Mouse (Mus musculus) megakaryocyte, embryonic 14.5 days (primary cell): ENCODE data around the gene Tsen34.
A peak's percentile ranks its signal among the peaks of the same experiment; 100 is the strongest.

Source experiments
- FLI1 ChIP-seq: IDR thresholded peaks from 2 replicates; pipeline ENCODE4 v1.6.1; 2012; ENCODE audit warnings: low read length, inconsistent platforms, mixed read lengths
- GATA1 ChIP-seq: IDR thresholded peaks from 3 replicates; pipeline ENCODE4 v1.6.1; 2012; ENCODE audit warnings: mixed read lengths, low read length, inconsistent platforms, borderline replicate concordance

GRCm38 (mm10) chr7:3665215-3666114, 27.2 kb upstream of the Tsen34 start, which contains the start of gene Leng1:
- no peak for TF ChIP-seq GATA1
- TF ChIP-seq FLI1, result peak; percentile 51; the same call in 1 of the 2 replicates
